Mouse (Mus musculus) left cerebral cortex, adult 2 months (tissue): ENCODE measurements around the gene Mmp10. TPM values are rescaled to one million over a fixed set of nuclear protein-coding genes. Genes with fewer than 3 reads are reported as not detected.

Experiments
- DNase-seq, 2 experiments: peaks; one replicate each; pipeline ENCODE4 v3.0.0; 2021 to 2022; ENCODE audit warnings: low spot score in 2 of 2, mixed read lengths in 1 of 2; ENCODE audit errors: extremely low spot score in 1 of 2
- H3K27ac ChIP-seq: fragments of 200-600 bp; 2 replicates; pipeline ENCODE4 v1.8.1; 2022
- H3K4me3 ChIP-seq: fragments of 200-600 bp; 2 replicates; pipeline ENCODE4 v1.8.1; 2022
- CTCF ChIP-seq: fragments of 200-600 bp; IDR thresholded peaks from 2 replicates; pipeline ENCODE4 v1.8.1; 2022; ENCODE audit warnings: antibody characterized with exemption, mild to moderate bottlenecking, moderate library complexity
- intact Hi-C: fragments of 180-260 bp; cut with DNase I; formaldehyde crosslinking; loops from one replicate; pipeline ENCODE4 v1.15.1; 2025
- long read RNA-seq, 2 experiments: library from polyadenylated mRNA; stranded (forward); transcript quantifications; one replicate each; pipeline ENCODE4 v2.0.0; 2021; ENCODE audit warnings: borderline mapping rate in 2 of 2
- total RNA-seq, 2 experiments: library from RNA; stranded (reverse); gene quantifications; 2 replicates each; pipeline ENCODE4 v1.2.3; 2021

Gene Mmp10
- not detected for total RNA-seq
- long read RNA-seq, experiment 1: 0 reads
- long read RNA-seq, experiment 2: 0 reads

GRCm38 (mm10) chr9:7502051-7502450 lies at the start of gene Mmp10:
Gene Mmp10, plus strand, starts transcription at chr9:7502352.
- Histone ChIP-seq H3K4me3 (no peak within 1 kb of the TSS), H3K27ac (no peak within 1 kb of the TSS)
- intact Hi-C loops: no loop called here
- no peak for DNase-seq
- TF ChIP-seq CTCF: no peak

DNA sequence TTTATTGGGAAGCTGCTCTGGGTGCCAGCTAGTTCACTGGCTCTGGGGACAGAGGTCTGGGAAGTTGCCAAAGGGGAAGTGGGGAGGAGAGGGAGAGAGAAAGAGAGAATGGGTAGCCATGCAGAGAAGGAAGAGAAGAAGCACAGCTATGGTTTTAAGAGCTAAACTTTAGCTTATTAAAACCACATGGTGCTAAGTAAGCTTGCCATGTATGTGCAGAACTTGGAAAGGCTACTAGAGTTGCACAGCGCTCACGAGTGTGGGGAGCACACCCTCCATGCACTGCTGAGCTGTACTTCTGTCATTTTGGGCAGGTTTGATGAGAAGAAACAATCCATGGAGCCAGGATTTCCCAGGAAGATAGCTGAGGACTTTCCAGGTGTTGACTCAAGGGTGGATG lies 48.9 kb upstream of the Mmp10 start:
- no peak for DNase-seq
- no peak overlapping the region for H3K27ac ChIP-seq
- no peak for TF ChIP-seq CTCF
- intact Hi-C loops: no loop called here
- H3K4me3 ChIP-seq: no peak overlapping the region

GRCm38 (mm10) chr9:7470262-7470661 lies 31.9 kb upstream of the Mmp10 start:
- no peak for TF ChIP-seq CTCF
- no peak for DNase-seq
- intact Hi-C loops: no loop called here
- no peak overlapping the region for H3K4me3 ChIP-seq
- no peak overlapping the region for H3K27ac ChIP-seq

- TF ChIP-seq CTCF: no peak
- H3K27ac ChIP-seq: no peak overlapping the region
- no peak for DNase-seq
- no peak overlapping the region for H3K4me3 ChIP-seq
- intact Hi-C loops: no loop called here
Observed at GRCm38 (mm10) chr9:7483684-7484394, 18.3 kb upstream of the Mmp10 start.

DNA sequence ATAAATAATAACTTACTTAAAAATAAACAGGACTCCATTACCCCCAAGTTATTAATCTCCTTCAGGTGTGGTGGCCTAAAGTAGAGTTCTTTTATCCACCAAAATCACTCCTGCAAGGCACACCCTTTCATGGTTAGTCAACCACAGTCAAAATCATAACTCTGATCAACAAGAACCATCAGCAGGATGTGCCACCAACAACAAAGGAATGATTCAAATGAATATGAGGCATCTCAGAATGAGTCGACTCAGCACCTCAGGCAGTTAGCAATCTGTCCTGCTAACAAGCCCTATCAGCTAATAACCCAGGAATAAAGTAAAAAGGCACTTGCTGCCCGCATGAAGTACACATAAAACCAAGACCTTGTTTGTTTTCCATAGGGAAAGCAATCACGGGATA lies 1.0 kb upstream of the Mmp10 start:
- DNase-seq: no peak
- TF ChIP-seq CTCF: no peak
- Histone ChIP-seq H3K27ac (no peak overlapping the region), H3K4me3 (no peak overlapping the region)
- intact Hi-C loops: no loop called here

DNA sequence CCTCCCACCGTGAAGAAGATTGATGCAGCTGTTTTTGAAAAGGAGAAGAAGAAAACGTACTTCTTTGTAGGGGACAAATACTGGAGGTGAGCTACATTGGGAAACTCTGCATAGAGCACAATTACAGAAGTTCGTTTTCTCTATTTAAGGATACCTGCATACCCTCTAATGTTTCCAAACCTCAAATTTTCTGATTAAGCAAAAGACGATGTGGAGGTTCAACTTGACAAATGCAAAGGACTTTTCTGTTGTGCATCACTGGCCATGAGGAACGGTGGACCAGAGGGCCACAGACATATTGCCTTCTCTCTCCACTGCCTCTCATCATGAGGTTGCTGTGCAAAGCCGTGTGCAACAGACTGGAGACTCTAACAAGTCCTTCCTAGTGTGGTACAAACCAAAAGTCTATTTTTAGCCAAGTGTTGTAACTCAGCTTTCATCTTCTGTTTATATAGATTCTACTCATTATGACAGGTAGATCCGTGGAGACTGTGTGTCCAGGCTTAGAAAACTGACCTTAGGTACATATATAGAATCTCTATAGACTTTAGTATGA lies 5.2 kb downstream of the Mmp10 start:
- TF ChIP-seq CTCF: no peak
- intact Hi-C loops: no loop called here
- Histone ChIP-seq H3K4me3 (no peak overlapping the region), H3K27ac (no peak overlapping the region)
- no peak for DNase-seq

- intact Hi-C loops: no loop called here
- no peak for TF ChIP-seq CTCF
Observed at GRCm38 (mm10) chr9:7509619-7510233, 7.6 kb downstream of the Mmp10 start.

DNA sequence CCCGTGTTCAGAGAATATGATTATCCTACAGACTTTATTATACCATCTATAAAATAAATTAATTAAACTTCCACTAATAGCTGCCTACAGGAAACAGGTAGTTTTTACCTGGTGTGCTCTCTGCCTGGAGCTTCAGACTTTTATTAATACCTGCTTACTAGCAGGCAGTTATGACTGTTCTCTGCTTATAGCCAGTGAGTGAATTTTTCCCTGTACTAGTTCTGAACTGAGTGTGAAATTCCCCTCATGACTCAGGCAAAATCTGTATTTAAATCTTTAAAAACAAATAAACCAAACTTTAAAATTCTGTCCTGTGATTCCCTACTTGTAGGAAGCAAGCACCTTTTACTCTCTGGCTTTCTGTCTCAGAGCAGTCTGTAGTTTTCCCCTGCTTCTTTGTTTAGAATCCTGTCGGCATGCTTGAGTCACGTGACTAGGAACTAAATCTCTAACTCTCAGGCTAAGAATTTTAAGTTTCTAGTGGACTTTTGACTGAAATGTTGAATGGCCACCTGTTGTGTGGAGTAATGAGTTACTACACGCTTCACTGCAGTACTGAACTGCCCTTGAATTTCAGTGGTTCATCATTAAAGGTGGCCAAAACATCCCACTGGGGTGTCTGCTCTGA lies 15.9 kb downstream of the Mmp10 start:
- no peak for TF ChIP-seq CTCF
- no peak for DNase-seq
- H3K4me3 ChIP-seq: no peak overlapping the region
- H3K27ac ChIP-seq: no peak overlapping the region
- intact Hi-C loops: no loop called here

More at GRCm38 (mm10) chr9:7509619-7510233, 7.6 kb downstream of the Mmp10 start:
- Histone ChIP-seq H3K27ac (no peak overlapping the region), H3K4me3 (no peak overlapping the region)
- DNase-seq: no peak

DNA sequence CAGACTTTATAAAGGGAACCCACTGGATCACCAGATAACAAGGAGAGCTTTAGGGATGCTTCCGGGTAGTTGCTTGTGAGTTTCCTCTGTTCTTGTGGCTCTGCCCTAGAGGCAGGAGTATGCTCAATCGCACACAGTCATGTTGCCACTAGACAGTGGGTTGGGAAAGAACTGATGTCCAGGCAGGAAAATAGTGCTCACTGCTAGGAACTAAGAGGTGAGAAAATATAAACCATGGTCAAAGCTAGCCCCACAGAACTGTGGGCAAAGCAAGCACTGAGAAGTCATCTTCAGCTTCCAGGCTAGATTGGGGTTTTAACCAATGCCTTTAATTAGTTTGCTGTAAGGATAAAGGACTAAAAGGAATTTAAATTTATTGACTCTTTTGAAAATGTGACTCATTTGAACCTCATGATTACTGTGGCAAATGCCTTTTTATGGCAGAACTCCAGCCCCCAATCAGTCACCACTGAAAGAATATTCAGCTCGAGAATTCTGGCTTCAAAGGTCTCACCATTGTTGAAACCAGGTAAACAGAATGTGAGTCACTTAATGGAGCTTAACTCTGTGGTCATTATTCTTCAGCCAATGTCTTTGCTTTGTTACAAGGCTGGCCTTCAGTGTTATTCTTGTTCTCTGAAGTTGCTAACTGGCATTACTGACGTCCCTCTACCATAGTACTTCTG lies 24.2 kb downstream of the Mmp10 start:
- TF ChIP-seq CTCF: no peak
- H3K4me3 ChIP-seq: no peak overlapping the region
- no peak for DNase-seq
- intact Hi-C loops: no loop called here
- H3K27ac ChIP-seq: no peak overlapping the region

DNA sequence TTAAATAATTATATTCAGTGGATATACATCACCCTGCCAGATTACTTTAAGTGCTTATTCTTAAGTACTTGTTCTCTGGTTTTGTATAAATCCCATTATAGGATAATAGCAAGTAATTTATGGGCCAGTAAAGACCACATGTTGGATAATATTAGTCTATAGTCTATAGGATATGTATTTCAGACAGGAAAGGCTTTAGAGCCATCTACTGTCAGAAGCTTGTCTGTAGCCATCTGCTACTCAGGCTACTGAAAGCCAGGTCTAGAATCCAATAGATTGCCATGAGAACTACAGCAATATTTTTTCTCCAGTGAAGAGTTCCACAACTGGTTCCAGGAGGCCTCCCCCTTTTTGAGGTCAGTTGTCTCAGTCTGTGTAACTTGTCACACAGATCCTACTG lies 40.6 kb downstream of the Mmp10 start:
- TF ChIP-seq CTCF: no peak
- no peak for DNase-seq
- no peak overlapping the region for H3K27ac ChIP-seq
- intact Hi-C loops: no loop called here
- H3K4me3 ChIP-seq: no peak overlapping the region

DNA sequence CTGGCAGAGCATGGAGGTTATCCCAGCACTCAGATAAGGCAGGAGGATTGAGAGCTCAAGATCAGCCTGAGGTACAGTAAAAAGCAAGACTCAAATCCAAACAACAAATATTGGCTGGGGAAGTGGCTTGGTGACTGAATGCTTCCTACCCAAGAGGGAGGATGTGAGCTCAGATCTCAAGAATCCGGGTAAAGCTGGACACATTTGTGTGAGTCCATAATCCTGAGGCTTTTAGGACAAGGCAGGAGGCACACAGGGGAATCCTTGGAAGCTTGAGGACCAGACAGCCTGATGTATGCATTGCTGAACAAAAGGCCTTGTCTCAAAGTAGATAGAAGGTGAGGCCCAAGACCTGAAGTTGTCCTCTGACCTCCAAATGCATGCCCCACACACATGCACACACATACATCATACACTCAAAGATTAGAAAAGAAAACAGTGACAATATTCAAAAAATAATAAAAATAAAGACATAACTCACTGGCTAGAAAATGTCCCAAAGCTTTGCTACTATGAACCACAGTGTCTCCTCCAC lies 42.8 kb downstream of the Mmp10 start:
- Histone ChIP-seq H3K4me3 (no peak overlapping the region), H3K27ac (no peak overlapping the region)
- no peak for TF ChIP-seq CTCF
- no peak for DNase-seq
- intact Hi-C loops: no loop called here
